Mouse (Mus musculus) gastrocnemius, postnatal 14 days (tissue): Measurements from ENCODE around the gene Hs3st4. TPM values are rescaled to one million over a fixed set of nuclear protein-coding genes. Genes with fewer than 3 reads are reported as not detected.
A peak's percentile ranks its signal among the peaks of the same experiment; 100 is the strongest.

Source experiments
- DNase-seq: peaks from one replicate; pipeline ENCODE4 v3.0.0; 2021; ENCODE audit warnings: mixed read lengths
- intact Hi-C: fragments of 180-260 bp; cut with DNase I; formaldehyde crosslinking; loops from one replicate; pipeline ENCODE4 v1.15.1; 2025; ENCODE audit warnings: low total_unique reads
- total RNA-seq, 2 experiments: library from RNA; stranded (reverse); gene quantifications; 2 replicates each; pipeline ENCODE4 v1.2.3; 2021

Gene Hs3st4
- total RNA-seq, 2 experiments from 2014 or later = not detected

DNA sequence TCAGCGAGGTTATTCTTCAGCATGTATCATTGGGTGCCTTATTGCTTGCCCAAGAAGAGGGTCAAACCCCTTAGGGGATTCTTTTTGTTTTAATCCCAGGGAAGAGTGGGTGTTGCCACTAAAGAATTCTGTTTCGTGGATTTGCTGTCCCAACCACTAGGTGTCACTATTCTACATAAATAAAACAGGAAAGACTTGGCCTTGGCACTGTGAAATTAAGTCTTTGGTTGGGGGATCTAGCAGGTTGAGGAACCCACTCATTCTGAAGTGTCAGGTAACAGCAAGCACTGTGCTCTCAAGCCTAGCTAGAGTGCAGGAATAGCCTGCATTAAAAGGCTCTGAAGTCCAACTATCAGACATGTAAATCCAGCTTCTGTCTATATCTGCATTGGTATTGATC, 146.3 kb downstream of the Hs3st4 start:
- DNase-seq = no peak

GRCm38 (mm10) chr7:124131312-124131711, 148.6 kb downstream of the Hs3st4 start:
- peak; percentile 14 for DNase-seq
- intact Hi-C loops = loop anchor here (5.0 kb wide), 2 partner anchors 656 to 1261 kb away; no protein-coding TSS in a partner anchor

More for the DNA sequence above, 146.3 kb downstream of the Hs3st4 start:
- intact Hi-C loops = no loop called here

DNA sequence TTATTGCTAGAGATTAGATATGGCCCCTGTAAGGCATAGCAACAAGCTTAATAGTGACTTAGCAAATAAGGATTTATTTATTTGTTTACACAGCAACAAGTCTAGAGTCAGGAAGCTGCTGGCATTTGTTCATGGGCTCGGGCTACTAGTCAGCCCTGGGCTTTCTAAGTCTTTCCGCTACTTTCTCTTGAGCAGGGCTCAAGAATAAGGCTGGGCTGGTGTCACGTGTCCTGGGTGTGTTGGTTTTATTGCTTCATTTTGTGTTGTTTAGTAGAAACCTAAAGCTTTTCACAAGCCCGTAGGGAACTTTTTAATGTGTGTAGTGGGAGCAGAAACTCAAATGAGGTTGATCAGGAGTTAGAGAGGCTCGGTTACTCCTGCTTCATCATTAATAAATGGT, 153.5 kb downstream of the Hs3st4 start:
- no peak for DNase-seq
- intact Hi-C loops = no loop called here

DNA sequence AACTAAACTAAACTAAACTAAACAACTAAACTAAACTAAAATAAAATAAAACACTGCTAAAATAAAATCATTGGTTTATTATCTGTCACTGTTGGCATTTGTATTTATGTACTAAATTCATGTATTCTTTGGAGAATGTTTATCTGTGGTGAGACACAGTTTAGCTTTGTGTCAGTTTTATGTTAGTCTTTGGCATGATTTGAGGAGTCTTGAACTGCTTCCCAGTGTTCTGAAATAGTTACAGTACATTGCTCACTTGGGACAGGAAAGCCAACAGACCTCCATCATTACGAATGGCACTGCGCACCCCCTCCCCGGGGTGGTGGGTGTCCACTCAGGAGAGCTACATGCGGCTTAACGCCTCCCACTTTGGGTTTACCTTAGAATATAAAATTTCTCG, 158.6 kb downstream of the Hs3st4 start:
- intact Hi-C loops = no loop called here
- no peak for DNase-seq

- intact Hi-C loops = no loop called here
Observed at GRCm38 (mm10) chr7:124150901-124151300, 168.2 kb downstream of the Hs3st4 start.

DNA sequence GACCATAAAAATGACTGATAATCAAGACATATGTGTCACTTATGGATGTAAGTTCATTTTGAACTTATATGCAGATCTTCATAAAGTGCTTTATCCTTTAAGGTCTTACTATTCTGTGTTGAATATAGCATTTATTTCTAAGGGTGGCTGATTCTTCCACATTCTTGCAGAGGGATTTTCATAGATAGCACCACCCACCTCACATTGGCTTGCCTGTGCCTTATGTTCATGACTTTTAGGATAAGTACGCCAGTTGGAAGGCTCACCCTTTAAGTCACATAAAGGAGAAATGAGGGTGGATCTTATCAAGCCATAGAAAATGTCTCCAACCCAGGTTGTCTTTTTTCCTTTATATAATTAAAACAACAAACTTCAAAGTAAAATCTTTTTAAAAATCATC, 180.6 kb downstream of the Hs3st4 start:
- intact Hi-C loops = no loop called here

More at GRCm38 (mm10) chr7:124150901-124151300, 168.2 kb downstream of the Hs3st4 start:
- DNase-seq = no peak

GRCm38 (mm10) chr7:124166229-124166628, 183.6 kb downstream of the Hs3st4 start:
- DNase-seq = no peak
- intact Hi-C loops = no loop called here

More for the DNA sequence above, 180.6 kb downstream of the Hs3st4 start:
- DNase-seq = no peak

GRCm38 (mm10) chr7:124168796-124169195, 186.1 kb downstream of the Hs3st4 start:
- DNase-seq = no peak
- intact Hi-C loops = no loop called here

GRCm38 (mm10) chr7:124170001-124170400, 187.3 kb downstream of the Hs3st4 start:
- intact Hi-C loops = no loop called here
- no peak for DNase-seq

DNA sequence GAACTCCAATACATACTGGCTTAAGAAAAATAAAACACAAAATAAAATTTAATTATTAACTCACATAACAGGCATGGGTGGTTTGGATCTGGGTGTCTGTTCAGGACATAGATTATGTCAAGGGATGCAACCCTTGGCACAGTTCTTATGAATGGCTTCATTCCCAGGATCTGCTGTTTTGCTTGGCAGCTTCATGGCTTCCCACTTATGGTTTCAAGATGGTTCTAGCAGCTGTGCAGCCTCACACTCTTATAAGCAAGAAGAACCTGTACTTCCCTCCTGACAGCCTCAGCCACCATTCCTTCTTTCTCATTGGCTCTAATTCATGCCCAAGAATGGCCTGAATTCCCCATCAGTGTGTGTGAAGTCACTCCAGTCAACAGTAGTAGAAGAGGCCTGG, 189.3 kb downstream of the Hs3st4 start:
- intact Hi-C loops = no loop called here
- no peak for DNase-seq

GRCm38 (mm10) chr7:124180926-124181325, 198.3 kb downstream of the Hs3st4 start:
- intact Hi-C loops = no loop called here
- DNase-seq = no peak

- DNase-seq = no peak
- intact Hi-C loops = no loop called here
Observed at GRCm38 (mm10) chr7:124184693-124185092, 202.0 kb downstream of the Hs3st4 start.

- intact Hi-C loops = no loop called here
- DNase-seq = peak; percentile 7
Observed at GRCm38 (mm10) chr7:124198811-124199570, 216.3 kb downstream of the Hs3st4 start.

GRCm38 (mm10) chr7:124216921-124217320, 234.3 kb downstream of the Hs3st4 start:
- intact Hi-C loops = loop anchor here (10.0 kb wide), 1 partner anchor 778 kb away; no protein-coding TSS in a partner anchor
- no peak for DNase-seq

GRCm38 (mm10) chr7:124220556-124220955, 237.9 kb downstream of the Hs3st4 start:
- intact Hi-C loops = no loop called here
- no peak for DNase-seq

GRCm38 (mm10) chr7:124237896-124238670, 255.4 kb downstream of the Hs3st4 start:
- DNase-seq = no peak
- intact Hi-C loops = no loop called here

GRCm38 (mm10) chr7:124239903-124240647, 257.4 kb downstream of the Hs3st4 start:
- intact Hi-C loops = no loop called here
- DNase-seq = no peak

DNA sequence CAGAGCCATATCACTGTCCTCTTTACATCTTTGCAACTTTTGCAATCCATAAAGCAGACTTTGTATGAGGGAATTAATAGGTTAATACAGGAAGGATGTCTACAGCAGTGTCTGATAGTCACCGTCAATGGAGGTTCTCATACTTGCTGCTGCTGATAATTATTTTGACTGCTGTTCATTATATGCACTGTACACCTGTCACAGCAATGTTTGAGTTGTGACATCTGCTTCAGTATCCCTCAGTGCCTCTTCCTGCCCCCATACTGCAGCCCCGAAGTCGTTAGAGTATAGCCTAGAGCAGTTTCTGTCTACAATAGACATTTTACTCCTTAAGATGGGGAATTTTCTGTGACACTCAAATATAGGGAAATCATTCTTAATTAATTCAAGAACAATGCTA, 267.2 kb downstream of the Hs3st4 start:
- intact Hi-C loops = no loop called here
- no peak for DNase-seq

DNA sequence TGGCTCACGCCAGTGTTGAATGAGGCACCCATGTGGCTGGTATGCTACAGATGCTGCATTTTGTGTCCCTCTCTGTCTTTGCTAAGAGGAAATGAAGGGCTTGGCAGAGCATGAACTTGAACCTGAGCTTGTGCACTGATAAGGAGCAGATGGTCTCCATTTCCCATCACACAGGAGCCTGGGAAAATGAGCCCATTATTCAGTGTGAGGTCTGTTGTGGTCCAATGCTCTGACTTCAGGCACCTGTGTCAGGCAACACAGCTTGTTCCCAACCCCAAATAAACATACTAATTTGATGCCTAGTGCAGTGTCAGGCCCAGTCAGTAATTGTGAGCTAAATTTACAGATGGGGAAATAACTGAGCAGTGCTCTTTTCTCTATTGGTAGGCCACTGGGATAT, 267.9 kb downstream of the Hs3st4 start:
- intact Hi-C loops = no loop called here
- no peak for DNase-seq

DNA sequence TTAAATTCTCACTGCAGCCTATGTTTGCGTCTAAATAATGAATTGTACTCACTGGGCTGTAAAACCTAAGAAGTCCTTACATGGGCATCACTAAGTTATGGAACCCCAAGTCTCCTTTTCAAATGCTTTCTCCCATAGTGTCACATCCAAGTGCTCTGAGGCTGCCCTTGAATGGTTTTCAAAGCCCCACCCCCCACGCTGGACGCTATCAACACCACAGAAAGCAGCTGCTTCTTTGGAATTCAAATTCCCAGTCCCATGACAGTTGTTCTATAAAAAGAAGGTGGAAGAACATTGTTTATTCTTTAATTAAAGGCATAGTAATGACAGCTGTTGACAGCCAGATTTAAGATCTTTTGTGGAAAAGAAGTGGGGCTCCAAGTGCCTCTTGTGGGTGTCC, 275.8 kb downstream of the Hs3st4 start:
- DNase-seq = no peak
- intact Hi-C loops = no loop called here
